Mouse (Mus musculus): ENCODE data around the gene Psmd14. TPM values are rescaled to one million over a fixed set of nuclear protein-coding genes. Genes with fewer than 3 reads are reported as not detected.
A peak's percentile ranks its signal among the peaks of the same experiment; 100 is the strongest.

Gene Psmd14
- polyA plus RNA-seq, 1 experiment: 5.4 TPM

DNA sequence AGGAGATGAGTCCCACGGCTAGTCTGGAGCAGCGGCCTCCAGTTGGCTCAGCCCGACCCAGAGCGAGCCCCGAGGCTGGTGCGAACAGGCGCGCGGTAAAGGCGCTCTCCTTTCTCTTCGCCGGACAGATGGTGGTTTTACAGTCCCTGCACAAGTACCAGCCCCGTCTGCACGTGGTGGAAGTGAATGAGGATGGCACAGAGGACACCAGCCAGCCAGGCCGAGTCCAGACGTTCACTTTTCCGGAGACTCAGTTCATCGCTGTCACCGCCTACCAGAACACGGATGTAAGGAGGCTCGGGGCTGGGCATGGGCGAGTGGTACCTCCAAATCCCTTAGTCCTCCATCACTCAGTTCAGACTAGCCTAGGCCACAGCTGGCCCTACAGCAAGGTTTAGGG is 95.7 kb downstream of the Psmd14 start:
- Histone ChIP-seq H3K36me3 (ENCODE audit: control insufficient read depth, insufficient read depth, low read length) (no peaks in the 10 kb centered on the region), H3K27me3 (ENCODE audit: control insufficient read depth, insufficient read depth, low read length) (peaks cover 78% of the 10 kb centered on the region), H3K4me3 (ENCODE audit: low read depth, low read length) (0 out of 2 replicates have a peak overlapping the region, but pooled peaks have one; percentile 5), H3K27ac (ENCODE audit: insufficient read depth, low read depth, low read length) (no peak overlapping the region), H3K4me1 (ENCODE audit: control insufficient read depth, insufficient read depth, insufficient read length, low read length) (peaks cover 12% of the 10 kb centered on the region)
- TF ChIP-seq POLR2A (IDR thresholded peaks at IDR 0.05; ENCODE audit: low read depth, low read length) (no peak), CTCF (IDR thresholded peaks at IDR 0.05; ENCODE audit: extremely low read depth, insufficient read length, insufficient replicate concordance, low read depth, low read length) (no peak)
- 3% methylated on average over 22 of the region's 22 CpGs for WGBS

DNA sequence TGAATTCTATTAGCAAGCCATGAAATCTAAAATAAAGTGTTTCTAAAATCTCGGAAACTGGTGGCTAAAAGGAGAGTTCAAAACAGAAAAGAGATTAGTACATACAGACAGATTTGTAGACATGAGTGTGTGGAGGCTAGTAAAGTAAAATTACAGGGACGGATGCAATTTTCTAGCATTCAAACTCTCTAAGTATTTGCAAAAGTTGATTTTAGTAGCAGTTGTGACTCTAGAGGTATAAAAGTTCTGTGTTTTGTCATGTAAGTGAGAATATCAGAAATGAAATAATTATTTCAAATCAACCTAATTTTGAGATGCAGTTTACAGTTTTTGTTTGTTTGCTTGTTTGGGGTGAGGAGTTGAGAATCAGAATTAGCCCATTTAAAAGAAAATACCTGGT is 96.3 kb downstream of the Psmd14 start:
- H3K27me3 ChIP-seq (ENCODE audit: control insufficient read depth, insufficient read depth, low read length): peaks cover 81% of the 10 kb centered on the region
- peaks cover 12% of the 10 kb centered on the region for H3K4me1 ChIP-seq (ENCODE audit: control insufficient read depth, insufficient read depth, insufficient read length, low read length)
- no peak overlapping the region for H3K4me3 ChIP-seq (ENCODE audit: low read depth, low read length)
- WGBS: 27% methylated on average over 2 of the region's 2 CpGs
- H3K36me3 ChIP-seq (ENCODE audit: control insufficient read depth, insufficient read depth, low read length): no peaks in the 10 kb centered on the region
- TF ChIP-seq CTCF (IDR thresholded peaks at IDR 0.05; ENCODE audit: extremely low read depth, insufficient read length, insufficient replicate concordance, low read depth, low read length) (no peak), POLR2A (IDR thresholded peaks at IDR 0.05; ENCODE audit: low read depth, low read length) (no peak)
- no peak overlapping the region for H3K27ac ChIP-seq (ENCODE audit: insufficient read depth, low read depth, low read length)

DNA sequence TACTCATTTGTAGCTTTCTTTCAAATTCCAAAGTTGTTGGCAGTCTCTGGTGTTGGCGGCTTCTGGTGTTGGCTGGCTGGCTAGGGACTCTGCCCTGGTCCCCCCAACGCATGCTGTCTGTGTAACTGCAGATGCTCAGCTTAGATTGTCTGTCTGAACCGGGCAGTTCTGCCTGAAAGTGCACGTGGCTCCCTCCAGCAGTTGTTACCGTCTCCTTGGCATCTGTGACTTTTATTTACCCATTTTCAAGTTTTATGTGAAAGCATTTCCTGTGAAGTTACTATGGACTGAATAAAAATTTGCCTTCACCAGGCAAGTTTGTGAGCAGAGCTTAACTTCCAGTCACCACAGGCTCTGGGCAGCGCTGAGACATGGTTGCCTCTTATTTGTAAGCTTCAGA is 97.3 kb downstream of the Psmd14 start:
- TF ChIP-seq CTCF (IDR thresholded peaks at IDR 0.05; ENCODE audit: extremely low read depth, insufficient read length, insufficient replicate concordance, low read depth, low read length) (no peak), POLR2A (IDR thresholded peaks at IDR 0.05; ENCODE audit: low read depth, low read length) (no peak)
- 4% methylated on average over 6 of the region's 6 CpGs for WGBS
- H3K27me3 ChIP-seq (ENCODE audit: control insufficient read depth, insufficient read depth, low read length): peaks cover 79% of the 10 kb centered on the region
- H3K36me3 ChIP-seq (ENCODE audit: control insufficient read depth, insufficient read depth, low read length): no peaks in the 10 kb centered on the region
- H3K4me3 ChIP-seq (ENCODE audit: low read depth, low read length): no peak overlapping the region
- H3K27ac ChIP-seq (ENCODE audit: insufficient read depth, low read depth, low read length): no peak overlapping the region
- H3K4me1 ChIP-seq (ENCODE audit: control insufficient read depth, insufficient read depth, insufficient read length, low read length): peaks cover 12% of the 10 kb centered on the region

DNA sequence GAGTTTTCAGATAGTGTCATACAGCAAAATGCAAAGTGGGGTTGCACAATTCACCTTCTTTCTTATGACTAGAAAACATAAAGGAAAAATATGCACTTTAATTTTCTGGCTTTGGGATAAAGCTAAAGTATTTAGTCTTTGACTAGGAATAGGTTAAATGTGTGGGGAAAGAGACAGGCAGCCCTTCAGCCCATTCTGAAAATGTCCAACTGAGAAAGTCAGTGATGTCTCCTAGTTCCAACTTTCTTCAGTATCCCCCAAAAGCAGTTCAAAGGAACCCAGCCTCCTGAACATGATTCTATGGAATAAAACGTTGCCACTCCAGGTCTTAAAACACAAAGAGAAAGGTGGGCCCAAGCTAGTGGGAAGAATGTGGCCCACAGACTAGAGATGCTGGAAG is 97.9 kb downstream of the Psmd14 start:
- no peaks in the 10 kb centered on the region for H3K36me3 ChIP-seq (ENCODE audit: control insufficient read depth, insufficient read depth, low read length)
- no peak overlapping the region for H3K4me3 ChIP-seq (ENCODE audit: low read depth, low read length)
- TF ChIP-seq POLR2A (IDR thresholded peaks at IDR 0.05; ENCODE audit: low read depth, low read length) (no peak), CTCF (IDR thresholded peaks at IDR 0.05; ENCODE audit: extremely low read depth, insufficient read length, insufficient replicate concordance, low read depth, low read length) (no peak)
- H3K4me1 ChIP-seq (ENCODE audit: control insufficient read depth, insufficient read depth, insufficient read length, low read length): peaks cover 12% of the 10 kb centered on the region
- 10% methylated on average over 1 of the region's 1 CpGs for WGBS
- H3K27me3 ChIP-seq (ENCODE audit: control insufficient read depth, insufficient read depth, low read length): peaks cover 81% of the 10 kb centered on the region
- H3K27ac ChIP-seq (ENCODE audit: insufficient read depth, low read depth, low read length): no peak overlapping the region

DNA sequence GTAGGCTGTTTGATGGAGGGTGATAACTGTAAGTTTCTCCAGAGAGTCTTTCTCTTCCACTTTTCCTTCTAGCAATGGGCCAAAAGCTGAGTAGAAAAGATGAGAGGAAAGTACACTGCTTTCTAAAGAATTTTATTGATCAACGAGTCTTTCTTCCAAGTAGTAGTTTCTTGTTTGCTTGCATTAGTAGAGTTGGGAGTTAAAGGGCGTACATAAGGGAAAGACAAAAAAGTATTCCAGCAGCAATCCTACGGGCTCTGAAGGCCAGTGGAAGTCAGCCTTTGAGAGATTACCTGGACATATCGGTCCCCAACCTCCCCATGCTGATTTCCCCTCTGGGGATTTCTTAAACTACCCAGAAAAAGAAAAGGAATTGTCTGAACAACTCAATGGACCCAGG is 99.3 kb downstream of the Psmd14 start:
- peaks cover 81% of the 10 kb centered on the region for H3K27me3 ChIP-seq (ENCODE audit: control insufficient read depth, insufficient read depth, low read length)
- no peak overlapping the region for H3K27ac ChIP-seq (ENCODE audit: insufficient read depth, low read depth, low read length)
- peaks cover 12% of the 10 kb centered on the region for H3K4me1 ChIP-seq (ENCODE audit: control insufficient read depth, insufficient read depth, insufficient read length, low read length)
- TF ChIP-seq POLR2A (IDR thresholded peaks at IDR 0.05; ENCODE audit: low read depth, low read length) (no peak), CTCF (IDR thresholded peaks at IDR 0.05; ENCODE audit: extremely low read depth, insufficient read length, insufficient replicate concordance, low read depth, low read length) (no peak)
- no peaks in the 10 kb centered on the region for H3K36me3 ChIP-seq (ENCODE audit: control insufficient read depth, insufficient read depth, low read length)
- 51% methylated on average over 4 of the region's 4 CpGs for WGBS
- H3K4me3 ChIP-seq (ENCODE audit: low read depth, low read length): no peak overlapping the region

DNA sequence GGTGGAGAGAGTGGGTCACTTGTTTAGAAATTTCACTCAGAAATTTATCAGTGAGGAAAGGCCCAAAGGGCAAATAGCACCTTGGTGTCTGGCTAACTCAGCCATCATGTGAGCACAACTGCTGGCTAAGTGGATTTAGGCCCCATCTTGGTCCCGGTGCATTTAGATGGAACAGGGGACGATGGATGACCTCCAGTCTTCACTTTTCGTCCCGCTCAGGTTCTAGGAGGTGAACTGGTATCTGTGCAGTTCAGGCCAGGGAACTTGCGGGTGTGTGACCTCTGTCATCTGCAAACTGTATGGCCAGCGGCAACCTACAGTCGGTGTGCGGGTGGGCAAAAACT is 99.6 kb downstream of the Psmd14 start:
- H3K27me3 ChIP-seq (ENCODE audit: control insufficient read depth, insufficient read depth, low read length): peaks cover 81% of the 10 kb centered on the region
- no peak overlapping the region for H3K27ac ChIP-seq (ENCODE audit: insufficient read depth, low read depth, low read length)
- H3K36me3 ChIP-seq (ENCODE audit: control insufficient read depth, insufficient read depth, low read length): no peaks in the 10 kb centered on the region
- WGBS: 32% methylated on average over 8 of the region's 8 CpGs
- no peak for TF ChIP-seq POLR2A (IDR thresholded peaks at IDR 0.05; ENCODE audit: low read depth, low read length)
- TF ChIP-seq CTCF (IDR thresholded peaks at IDR 0.05; ENCODE audit: extremely low read depth, insufficient read length, insufficient replicate concordance, low read depth, low read length): no peak
- peaks cover 12% of the 10 kb centered on the region for H3K4me1 ChIP-seq (ENCODE audit: control insufficient read depth, insufficient read depth, insufficient read length, low read length)
- H3K4me3 ChIP-seq (ENCODE audit: low read depth, low read length): peak overlapping the region; percentile 60; the same call in 1 of the 2 replicates

DNA sequence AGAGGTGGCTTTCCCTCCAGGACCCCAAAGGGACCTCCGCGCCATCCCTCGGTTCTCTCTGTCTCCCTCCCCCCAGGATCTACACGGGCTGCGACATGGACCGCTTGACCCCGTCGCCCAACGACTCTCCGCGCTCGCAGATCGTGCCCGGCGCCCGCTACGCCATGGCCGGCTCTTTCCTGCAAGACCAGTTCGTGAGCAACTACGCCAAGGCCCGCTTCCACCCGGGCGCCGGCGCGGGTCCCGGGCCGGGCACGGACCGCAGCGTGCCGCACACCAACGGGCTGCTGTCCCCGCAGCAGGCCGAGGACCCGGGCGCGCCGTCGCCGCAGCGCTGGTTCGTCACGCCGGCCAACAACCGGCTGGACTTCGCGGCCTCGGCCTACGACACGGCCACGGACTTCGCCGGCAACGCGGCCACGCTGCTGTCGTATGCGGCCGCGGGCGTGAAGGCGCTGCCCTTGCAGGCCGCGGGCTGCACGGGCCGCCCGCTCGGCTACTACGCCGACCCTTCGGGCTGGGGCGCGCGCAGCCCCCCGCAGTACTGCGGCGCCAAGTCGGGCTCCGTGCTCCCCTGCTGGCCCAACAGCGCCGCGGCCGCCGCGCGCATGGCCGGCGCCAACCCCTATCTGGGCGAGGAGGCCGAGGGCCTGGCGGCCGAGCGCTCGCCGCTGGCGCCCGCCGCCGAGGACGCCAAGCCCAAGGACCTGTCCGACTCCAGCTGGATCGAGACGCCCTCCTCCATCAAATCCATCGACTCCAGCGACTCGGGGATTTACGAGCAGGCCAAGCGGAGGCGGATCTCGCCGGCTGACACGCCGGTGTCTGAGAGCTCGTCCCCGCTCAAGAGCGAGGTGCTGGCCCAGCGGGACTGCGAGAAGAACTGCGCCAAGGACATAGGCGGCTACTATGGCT is 100.3 kb downstream of the Psmd14 start:
- H3K4me1 ChIP-seq (ENCODE audit: control insufficient read depth, insufficient read depth, insufficient read length, low read length): peaks cover 12% of the 10 kb centered on the region

More for the DNA sequence above, 100.3 kb downstream of the Psmd14 start:
- H3K27me3 ChIP-seq (ENCODE audit: control insufficient read depth, insufficient read depth, low read length): peaks cover 77% of the 10 kb centered on the region
- TF ChIP-seq POLR2A (IDR thresholded peaks at IDR 0.05; ENCODE audit: low read depth, low read length) (no peak), CTCF (IDR thresholded peaks at IDR 0.05; ENCODE audit: extremely low read depth, insufficient read length, insufficient replicate concordance, low read depth, low read length) (no peak)
- H3K36me3 ChIP-seq (ENCODE audit: control insufficient read depth, insufficient read depth, low read length): no peaks in the 10 kb centered on the region
- H3K4me3 ChIP-seq (ENCODE audit: low read depth, low read length): peak overlapping the region; percentile 60
- no peak overlapping the region for H3K27ac ChIP-seq (ENCODE audit: insufficient read depth, low read depth, low read length)
- 2% methylated on average over 121 of the region's 121 CpGs for WGBS
